Mouse (Mus musculus) heart, adult 2 months (tissue): Measurements from ENCODE around the gene Fli1.

ENCODE experiments used
- CTCF ChIP-seq: fragments of 200-600 bp; IDR thresholded peaks from 2 replicates; pipeline ENCODE4 v1.8.1; 2022; ENCODE audit warnings: antibody characterized with exemption, mild to moderate bottlenecking, moderate library complexity
- EP300 ChIP-seq: fragments of 200-500 bp; IDR thresholded peaks from 2 replicates; pipeline ENCODE4 v1.6.1; 2011; ENCODE audit warnings: low read depth, low read length, control low read depth; ENCODE audit not compliant: insufficient read depth
- POLR2A ChIP-seq: fragments of 200-500 bp; IDR thresholded peaks from 2 replicates; pipeline ENCODE4 v1.6.1; 2011; ENCODE audit warnings: mild to moderate bottlenecking, low read depth, low read length, control low read depth; ENCODE audit not compliant: insufficient read depth

- TF ChIP-seq CTCF = no peak
- TF ChIP-seq POLR2A = no peak
- no peak for TF ChIP-seq EP300
These were observed 75.8 kb downstream of the Fli1 start for GRCm38 (mm10) chr9:32466861-32467260.
